Mouse (Mus musculus) CH12F3 (cell line): ENCODE measurements around the gene Fam216b.

ENCODE experiments used
- in situ Hi-C: fragments of 300-500 bp; cut with MboI; formaldehyde crosslinking; loops from 2 replicates; pipeline ENCODE4 v1.14.3; 2020; ENCODE audit warnings: low sequenced_read_pairs

The Fam216b gene

DNA sequence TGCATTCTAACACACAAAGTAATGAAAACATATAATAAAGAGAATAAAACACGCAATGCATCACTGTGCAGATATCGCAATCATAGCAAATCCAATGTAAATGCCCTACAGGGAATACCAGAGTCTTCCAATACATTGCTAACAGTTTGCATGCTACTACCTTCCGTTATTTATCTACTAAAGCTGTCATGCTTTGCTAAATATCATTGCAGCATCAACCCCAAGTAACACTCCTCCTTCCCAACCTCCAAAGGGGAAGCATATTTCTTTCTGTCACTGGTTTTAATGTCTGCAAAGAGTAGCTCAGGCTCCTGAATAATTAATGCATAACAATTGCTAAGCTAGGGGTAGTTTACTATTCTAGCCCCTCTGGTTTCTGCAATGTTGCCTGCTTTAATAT, 40.5 kb downstream of the Fam216b start:
- in situ Hi-C loops, result no loop called here

- in situ Hi-C loops, result no loop called here
Observed at GRCm38 (mm10) chr14:78043079-78043478, 45.7 kb downstream of the Fam216b start.

GRCm38 (mm10) chr14:78041886-78042526, 46.8 kb downstream of the Fam216b start:
- in situ Hi-C loops, result no loop called here

- in situ Hi-C loops, result no loop called here
Observed at GRCm38 (mm10) chr14:78040643-78041042, 48.2 kb downstream of the Fam216b start.

DNA sequence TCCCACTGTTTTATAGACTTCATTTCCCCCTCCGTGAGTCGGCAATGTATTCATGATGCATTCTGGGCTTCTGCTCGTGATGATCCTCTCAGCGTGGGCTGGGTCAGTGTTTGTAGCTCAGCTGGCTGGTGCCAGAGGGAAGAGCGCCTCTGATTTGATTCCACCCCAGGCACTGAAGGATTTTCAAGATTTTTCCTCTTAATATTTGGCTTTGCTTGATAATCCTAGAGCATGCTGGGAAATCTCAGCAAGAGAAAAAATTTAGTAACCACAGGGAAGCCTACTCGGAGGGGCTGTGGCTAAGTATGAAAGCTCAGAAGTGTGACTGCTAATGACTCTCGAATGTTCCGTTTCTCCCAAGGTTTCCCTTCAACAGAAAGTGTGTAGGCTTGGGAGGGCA, 49.9 kb downstream of the Fam216b start:
- in situ Hi-C loops, result no loop called here
